Mouse (Mus musculus): ENCODE results near the gene Rpl14. TPM values are rescaled to one million over a fixed set of nuclear protein-coding genes. Genes with fewer than 3 reads are reported as not detected.

The Rpl14 gene
- polyA plus RNA-seq, 2 experiments = 556 to 571 TPM

GRCm38 (mm10) chr9:120563590-120563989 is 7.7 kb upstream of the Rpl14 start:
- ATAC-seq (ENCODE audit: insufficient read depth) (peak; percentile 29; the same call in 1 of the 2 replicates), DNase-seq (ENCODE audit: low read depth in 3 of 3, low spot score in 3 of 3) (no peak)
- no peaks in the 10 kb centered on the region for H3K27me3 ChIP-seq (ENCODE audit: control insufficient read depth, insufficient read depth, low read length)
- no peaks in the 10 kb centered on the region for H3K36me3 ChIP-seq (replicated peaks; ENCODE audit: control insufficient read depth, insufficient read depth, low read depth)
- 25% methylated on average over 3 of the region's 3 CpGs for WGBS (ENCODE audit: insufficient replicate concordance)
- peaks cover 7 to 18% of the 10 kb centered on the region in 2 experiments; a peak in 3 of 4 replicates for H3K4me1 ChIP-seq (replicated peaks; ENCODE audit: control insufficient read depth in 2 of 2, insufficient read depth in 2 of 2, low read length in 1 of 2)
- H3K4me3 ChIP-seq (ENCODE audit: insufficient read depth in 1 of 2, low read depth in 2 of 2, low read length in 2 of 2) = no peak overlapping the region
- H3K9me3 ChIP-seq (ENCODE audit: control insufficient read depth, low read length) = no peaks in the 10 kb centered on the region
- no peak overlapping the region for H3K27ac ChIP-seq
- H3K9ac ChIP-seq (replicated peaks) = no peak overlapping the region
- H3K4me2 ChIP-seq (ENCODE audit: low read depth) = no peak overlapping the region
- TF ChIP-seq CTCF (IDR thresholded peaks at IDR 0.05; ENCODE audit: low read depth) (no peak), EP300 (IDR thresholded peaks at IDR 0.05; ENCODE audit: low read depth) (no peak)

GRCm38 (mm10) chr9:120564247-120564646 is 7.0 kb upstream of the Rpl14 start:
- no peak for ATAC-seq (ENCODE audit: insufficient read depth)
- Histone ChIP-seq H3K27ac (no peak overlapping the region), H3K36me3 (replicated peaks; ENCODE audit: control insufficient read depth, insufficient read depth, low read depth) (no peaks in the 10 kb centered on the region), H3K4me1 (replicated peaks; ENCODE audit: control insufficient read depth in 2 of 2, insufficient read depth in 2 of 2, low read length in 1 of 2) (peaks cover 9 to 23% of the 10 kb centered on the region in 2 experiments), H3K9me3 (ENCODE audit: control insufficient read depth, low read length) (no peaks in the 10 kb centered on the region), H3K4me2 (ENCODE audit: low read depth) (no peak overlapping the region), H3K27me3 (ENCODE audit: control insufficient read depth, insufficient read depth, low read length) (no peaks in the 10 kb centered on the region), H3K9ac (replicated peaks) (no peak overlapping the region), H3K4me3 (ENCODE audit: insufficient read depth in 1 of 2, low read depth in 2 of 2, low read length in 2 of 2) (no peak overlapping the region)
- 30% methylated on average over 2 of the region's 2 CpGs for WGBS (ENCODE audit: insufficient replicate concordance)
- no peak for TF ChIP-seq EP300 (IDR thresholded peaks at IDR 0.05; ENCODE audit: low read depth)
- TF ChIP-seq CTCF (IDR thresholded peaks at IDR 0.05; ENCODE audit: low read depth) = no peak
- DNase-seq (ENCODE audit: low read depth in 3 of 3, low spot score in 3 of 3) = no peak

GRCm38 (mm10) chr9:120566384-120566783 is 4.9 kb upstream of the Rpl14 start:
- H3K9ac ChIP-seq (replicated peaks) = no peak overlapping the region
- H3K4me2 ChIP-seq (ENCODE audit: low read depth) = no peak overlapping the region
- no peaks in the 10 kb centered on the region for H3K27me3 ChIP-seq (ENCODE audit: control insufficient read depth, insufficient read depth, low read length)
- DNase-seq (ENCODE audit: low read depth in 3 of 3, low spot score in 3 of 3) (no peak), ATAC-seq (ENCODE audit: insufficient read depth) (no peak)
- no peak overlapping the region for H3K4me3 ChIP-seq (ENCODE audit: insufficient read depth in 1 of 2, low read depth in 2 of 2, low read length in 2 of 2)
- no peak overlapping the region for H3K27ac ChIP-seq
- no peaks in the 10 kb centered on the region for H3K36me3 ChIP-seq (replicated peaks; ENCODE audit: control insufficient read depth, insufficient read depth, low read depth)
- H3K4me1 ChIP-seq (replicated peaks; ENCODE audit: control insufficient read depth in 2 of 2, insufficient read depth in 2 of 2, low read length in 1 of 2) = peaks cover 16 to 31% of the 10 kb centered on the region in 2 experiments
- WGBS (ENCODE audit: insufficient replicate concordance) = 72% methylated on average over 5 of the region's 5 CpGs
- TF ChIP-seq EP300 (IDR thresholded peaks at IDR 0.05; ENCODE audit: low read depth) = no peak
- peaks cover 3% of the 10 kb centered on the region for H3K9me3 ChIP-seq (ENCODE audit: control insufficient read depth, low read length)

- Histone ChIP-seq H3K27ac (peak overlapping the region; percentile 18; the same call in 1 of the 2 replicates), H3K4me3 (ENCODE audit: insufficient read depth in 1 of 2, low read depth in 2 of 2, low read length in 2 of 2) (no peak overlapping the region), H3K27me3 (ENCODE audit: control insufficient read depth, insufficient read depth, low read length) (no peaks in the 10 kb centered on the region), H3K9me3 (ENCODE audit: control insufficient read depth, low read length) (peaks cover 3% of the 10 kb centered on the region), H3K4me2 (ENCODE audit: low read depth) (peak overlapping the region; percentile 28), H3K4me1 (replicated peaks; ENCODE audit: control insufficient read depth in 2 of 2, insufficient read depth in 2 of 2, low read length in 1 of 2) (peaks cover 18 to 31% of the 10 kb centered on the region in 2 experiments), H3K9ac (replicated peaks) (no peak overlapping the region), H3K36me3 (replicated peaks; ENCODE audit: control insufficient read depth, insufficient read depth, low read depth) (peaks cover 18% of the 10 kb centered on the region)
- TF ChIP-seq EP300 (IDR thresholded peaks at IDR 0.05; ENCODE audit: low read depth) (peak; percentile 70), CTCF (IDR thresholded peaks at IDR 0.05; ENCODE audit: low read depth) (no peak)
- peak; percentile 52 for ATAC-seq (ENCODE audit: insufficient read depth)
- peak in 2 of 3 experiments; percentile 52 to 61 for DNase-seq (ENCODE audit: low read depth in 3 of 3, low spot score in 3 of 3)
- 15% methylated on average over 2 of the region's 2 CpGs for WGBS (ENCODE audit: insufficient replicate concordance)
These were observed 2.3 kb upstream of the Rpl14 start for GRCm38 (mm10) chr9:120568917-120569316.

- DNase-seq (ENCODE audit: low read depth in 3 of 3, low spot score in 3 of 3) (no peak), ATAC-seq (ENCODE audit: insufficient read depth) (no peak)
- Histone ChIP-seq H3K4me3 (ENCODE audit: insufficient read depth in 1 of 2, low read depth in 2 of 2, low read length in 2 of 2) (no peak overlapping the region), H3K4me2 (ENCODE audit: low read depth) (peak overlapping the region; percentile 82; the same call in 1 of the 2 replicates), H3K27me3 (ENCODE audit: control insufficient read depth, insufficient read depth, low read length) (no peaks in the 10 kb centered on the region), H3K27ac (no peak overlapping the region), H3K36me3 (replicated peaks; ENCODE audit: control insufficient read depth, insufficient read depth, low read depth) (peaks cover 27% of the 10 kb centered on the region), H3K9ac (replicated peaks) (no peak overlapping the region), H3K4me1 (replicated peaks; ENCODE audit: control insufficient read depth in 2 of 2, insufficient read depth in 2 of 2, low read length in 1 of 2) (peaks cover 18 to 27% of the 10 kb centered on the region in 2 experiments), H3K9me3 (ENCODE audit: control insufficient read depth, low read length) (peaks cover 3% of the 10 kb centered on the region)
- 57% methylated on average over 13 of the region's 13 CpGs for WGBS (ENCODE audit: insufficient replicate concordance)
- TF ChIP-seq EP300 (IDR thresholded peaks at IDR 0.05; ENCODE audit: low read depth) (no peak), CTCF (IDR thresholded peaks at IDR 0.05; ENCODE audit: low read depth) (peak; percentile 34)
These were observed 1.4 kb upstream of the Rpl14 start for GRCm38 (mm10) chr9:120569721-120570333.
